Mouse (Mus musculus) liver, adult 2 months (tissue): ENCODE measurements around the gene Zbtb33.

Source experiments
- CTCF ChIP-seq: fragments of 200-500 bp; IDR thresholded peaks from 2 replicates; pipeline ENCODE4 v1.5.1; 2011; ENCODE audit warnings: low read depth, low read length, control low read depth
- POLR2A ChIP-seq: fragments of 200-500 bp; IDR thresholded peaks from 2 replicates; pipeline ENCODE4 v1.6.1; 2011; ENCODE audit warnings: low read length, control low read depth; ENCODE audit not compliant: insufficient read depth; ENCODE audit errors: extremely low read depth

DNA sequence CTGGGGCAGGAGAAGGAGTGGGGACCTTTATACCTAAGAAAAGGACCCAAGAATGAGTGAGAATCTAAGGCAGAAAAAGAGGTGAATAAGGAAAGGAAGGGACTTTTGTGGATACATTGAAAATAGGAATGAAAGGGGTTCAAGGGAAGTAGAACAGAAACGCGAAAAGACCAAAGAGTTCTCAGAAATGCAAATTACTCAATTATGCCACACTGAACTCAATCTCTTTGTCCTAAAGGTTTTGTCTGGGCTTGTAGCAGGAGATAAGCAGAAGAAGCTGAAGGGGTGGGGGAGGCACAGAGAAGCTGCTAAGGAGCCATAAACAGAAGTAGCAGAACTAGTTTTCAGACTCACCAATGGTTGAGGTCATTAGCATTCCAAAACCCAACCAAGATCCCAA is 4.1 kb upstream of the Zbtb33 start:
- TF ChIP-seq CTCF (no peak), POLR2A (no peak)
